Mouse (Mus musculus) right cerebral cortex, adult 2 months (tissue): ENCODE data around the gene Syde2.
A peak's percentile ranks its signal among the peaks of the same experiment; 100 is the strongest.

Experiments used
- DNase-seq, 2 experiments: peaks; one replicate each; pipeline ENCODE4 v3.0.0; 2021 to 2022; ENCODE audit warnings: low spot score in 2 of 2

The Syde2 gene

DNA sequence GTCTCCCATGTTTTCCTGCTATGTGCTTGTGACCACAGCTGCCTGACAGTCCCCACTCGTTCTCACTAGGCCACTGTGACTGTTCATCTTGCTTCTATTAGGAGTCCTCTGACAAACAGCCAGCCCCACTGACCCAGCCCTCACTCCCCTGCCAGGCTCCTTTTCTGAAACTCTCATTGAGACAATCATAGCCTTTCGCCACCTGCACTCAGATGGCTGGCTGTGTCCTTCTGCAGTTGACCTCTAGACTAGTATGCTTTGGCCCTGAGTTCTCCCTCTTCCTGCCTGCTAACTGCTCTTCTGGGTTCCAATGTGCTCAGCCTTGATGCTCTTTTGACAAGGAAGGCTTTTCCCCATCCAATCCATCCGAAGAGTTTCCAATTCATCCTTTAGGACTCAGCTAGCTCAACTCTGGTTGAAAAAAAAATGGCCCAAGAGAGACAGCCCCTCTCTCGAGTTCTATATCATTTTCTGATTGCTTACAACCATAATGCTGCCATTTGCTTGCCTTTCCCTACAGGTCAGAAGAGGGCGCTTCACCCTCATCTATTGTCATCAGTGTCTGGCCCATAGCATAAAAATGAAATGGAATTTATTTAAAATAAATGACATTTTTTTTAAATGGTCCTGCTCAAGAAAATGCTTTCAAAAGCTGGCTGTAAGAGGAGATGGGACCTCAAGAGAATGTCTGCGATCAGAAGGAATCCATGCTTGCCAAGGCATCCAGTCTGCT, 65.6 kb downstream of the Syde2 start:
- DNase-seq: no peak

DNA sequence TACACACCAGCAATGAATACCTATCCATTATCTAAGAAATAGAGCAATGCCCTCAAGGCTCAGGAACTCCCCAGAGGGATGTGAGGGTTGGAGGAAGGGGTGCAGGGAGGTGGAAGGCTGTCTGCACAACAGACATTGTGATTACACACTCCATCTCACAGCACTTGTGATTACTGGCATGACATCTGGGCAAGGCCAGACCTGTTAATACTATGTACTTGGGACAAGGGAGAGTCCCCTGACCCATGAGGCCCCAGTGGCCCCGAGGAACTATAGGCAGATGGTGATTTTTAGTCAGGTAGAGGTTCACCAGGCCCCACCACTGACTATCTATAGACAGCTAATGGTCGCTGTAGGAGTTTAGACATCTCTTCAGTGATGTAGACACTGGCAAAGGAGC, 66.2 kb downstream of the Syde2 start:
- no peak for DNase-seq

DNA sequence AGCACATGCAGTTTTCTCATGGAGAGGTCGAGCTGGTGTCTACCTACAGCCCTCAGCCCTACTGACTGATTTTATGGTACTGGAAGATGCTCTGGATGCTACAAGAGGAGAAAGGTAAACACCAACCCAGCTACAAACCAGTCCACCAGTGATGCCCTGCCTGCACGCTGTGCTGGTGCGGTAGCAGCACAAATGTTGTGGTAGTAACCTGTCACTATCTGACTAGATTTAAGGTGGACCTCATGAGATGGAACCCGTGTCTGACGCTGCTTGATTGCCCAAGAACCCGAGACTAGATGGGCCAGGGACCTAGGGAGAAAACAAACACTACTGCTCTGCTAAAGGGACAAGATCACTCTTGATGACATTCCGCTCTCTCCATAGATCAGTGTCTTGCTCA, 69.5 kb downstream of the Syde2 start:
- DNase-seq: no peak

DNA sequence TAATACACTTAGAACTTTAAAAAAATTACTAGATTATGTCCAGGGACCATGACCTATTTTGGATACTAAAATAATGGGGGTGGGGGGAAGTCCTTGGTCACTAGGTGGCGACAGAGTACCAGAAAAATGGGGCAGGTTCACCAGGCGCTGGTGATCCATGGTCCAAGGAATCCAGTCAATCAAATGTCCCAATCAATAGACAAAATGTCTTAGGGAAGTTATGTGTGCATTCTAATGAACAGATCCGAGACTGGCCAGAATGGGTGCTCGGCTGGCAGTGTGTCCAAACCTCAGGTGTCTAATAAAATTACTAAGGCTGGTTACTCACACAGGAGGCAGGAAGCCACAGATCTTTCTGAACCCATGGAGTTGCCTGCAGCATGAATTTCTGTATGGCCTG, 70.6 kb downstream of the Syde2 start:
- DNase-seq: peak; percentile 32 to 33

DNA sequence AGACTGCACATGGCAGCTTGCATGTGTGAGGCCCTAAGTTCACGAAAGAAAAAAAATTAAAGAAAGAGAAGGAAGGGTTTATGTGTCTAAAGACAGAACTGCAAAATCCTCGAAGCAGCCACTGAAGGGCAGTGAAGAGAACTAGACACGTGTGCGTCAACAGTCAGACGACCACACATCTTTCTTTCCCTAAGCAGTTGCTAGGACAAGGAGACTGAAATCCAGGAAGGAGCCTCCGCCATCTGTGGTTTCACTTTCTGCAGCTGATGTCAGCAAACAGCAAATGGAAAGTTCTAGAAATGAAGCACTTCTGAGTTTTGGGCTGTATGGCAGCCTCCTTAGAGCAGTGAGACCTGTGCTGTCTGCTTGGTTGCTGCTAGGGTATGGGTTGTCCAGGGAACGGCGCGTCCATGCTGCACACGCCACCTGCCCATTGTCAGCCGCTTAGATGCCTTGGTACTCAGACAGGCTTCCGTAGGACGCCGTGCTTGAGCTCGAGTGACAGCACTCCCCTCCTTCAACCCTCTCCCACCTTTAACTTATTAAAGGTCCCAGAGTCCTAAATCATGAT, 71.8 kb downstream of the Syde2 start:
- DNase-seq: no peak

DNA sequence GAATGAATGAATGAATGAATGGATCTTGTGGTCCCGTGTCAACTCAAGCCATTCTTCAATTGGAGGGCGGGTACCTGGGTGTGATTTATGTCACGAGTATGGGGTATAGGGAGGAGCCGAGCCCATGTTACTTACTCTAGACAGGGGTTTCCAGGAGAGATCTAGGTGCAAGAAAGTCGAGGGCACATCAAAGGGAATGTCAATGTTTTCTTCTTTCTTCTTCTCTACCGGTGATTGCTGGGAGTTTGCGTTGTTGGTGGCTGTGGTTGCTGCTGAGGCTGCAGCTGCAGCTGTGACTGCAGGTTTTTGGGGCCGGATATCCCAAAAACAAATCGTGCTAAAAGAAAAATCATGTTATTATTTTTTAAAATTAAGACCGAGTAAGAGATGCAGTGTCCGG, 75.5 kb downstream of the Syde2 start:
- no peak for DNase-seq

DNA sequence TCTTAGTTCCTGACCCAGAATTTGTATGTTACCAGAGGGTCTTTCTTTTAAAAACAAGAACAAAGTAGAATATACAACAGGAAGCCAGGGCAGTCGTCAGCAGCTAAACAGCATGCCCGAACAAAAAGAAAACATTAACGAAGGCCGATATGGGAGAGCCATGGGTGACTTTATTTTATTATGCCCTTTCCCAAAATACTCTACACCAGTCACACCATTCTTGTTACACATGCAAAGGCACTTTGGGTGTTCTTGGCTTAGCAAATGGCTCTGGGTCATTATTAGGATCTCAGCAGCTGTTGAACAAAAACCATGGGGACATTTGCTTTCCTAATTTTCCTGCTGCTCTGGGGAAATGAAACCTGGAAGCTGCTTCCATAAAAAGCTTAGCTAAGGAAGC, 81.6 kb downstream of the Syde2 start:
- DNase-seq: no peak
